Mouse (Mus musculus) c-Kit-positive CD71-positive TER-119-negative erythroid progenitor cells, embryonic 14.5 days (primary cell): ENCODE measurements around the gene Tspan11.

Experiments used
- DNase-seq: peaks from one replicate; pipeline ENCODE4 v3.0.0-alpha.2; 2013; ENCODE audit warnings: low read depth

The Tspan11 gene

DNA sequence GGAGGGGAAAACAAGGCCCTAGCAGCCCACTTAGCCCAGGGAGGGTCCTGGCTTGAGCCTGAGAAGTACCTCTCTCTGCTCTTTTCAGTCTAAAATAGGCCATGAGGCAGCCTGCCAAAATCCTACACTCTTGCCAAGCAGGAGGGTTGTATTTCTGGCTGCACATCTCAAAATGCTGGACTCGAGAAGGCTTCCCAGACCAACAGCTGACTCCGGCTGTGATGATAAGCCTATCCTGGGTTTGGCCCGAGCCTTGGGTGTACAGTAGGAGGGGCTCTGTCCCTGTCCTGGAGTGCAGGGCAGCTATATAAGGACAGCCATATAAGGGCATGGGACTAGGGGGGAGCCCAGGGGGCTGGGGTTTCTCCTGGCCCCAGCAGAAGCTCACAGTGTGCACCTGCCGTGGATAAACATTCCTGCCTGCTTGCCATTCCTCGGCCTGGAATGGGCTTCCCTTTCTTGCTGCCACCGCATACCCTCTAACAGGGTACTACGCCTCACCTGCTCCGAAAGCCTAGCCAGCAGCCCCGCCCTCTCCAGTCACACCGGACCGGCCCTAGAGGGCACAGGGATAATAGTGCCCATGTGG is 102.3 kb downstream of the Tspan11 start:
- no peak for DNase-seq

DNA sequence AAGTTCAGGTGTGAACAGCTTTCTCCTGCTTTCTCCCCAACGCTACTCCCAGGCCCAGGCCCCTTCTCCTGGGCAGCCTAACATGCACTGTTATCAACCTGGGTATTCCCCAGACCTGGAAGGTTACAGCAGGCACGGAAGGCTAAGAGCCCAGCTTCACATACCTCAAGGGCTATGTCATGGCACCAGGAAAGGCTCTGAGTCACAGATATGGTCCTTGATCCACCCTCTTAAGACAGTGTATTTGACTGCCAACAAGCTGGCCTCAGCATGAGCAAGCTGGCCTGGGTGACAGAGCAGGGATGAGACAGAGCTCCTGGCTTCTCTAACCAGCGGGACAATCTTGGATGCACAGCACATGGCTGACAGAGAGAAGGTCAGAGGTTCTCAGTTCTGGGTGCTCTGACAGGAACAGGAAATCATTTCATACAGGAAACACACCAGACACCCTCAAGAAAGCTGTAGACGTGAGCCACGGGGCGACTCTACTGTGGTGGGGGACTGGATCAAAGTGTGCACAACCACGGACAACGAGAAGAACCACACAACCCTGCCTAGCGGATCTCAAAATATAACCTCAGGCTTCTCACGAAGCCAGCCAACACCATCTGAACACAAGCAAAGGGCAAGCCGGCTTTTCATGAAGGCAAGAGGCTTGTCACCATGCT is 104.3 kb downstream of the Tspan11 start:
- DNase-seq: no peak

DNA sequence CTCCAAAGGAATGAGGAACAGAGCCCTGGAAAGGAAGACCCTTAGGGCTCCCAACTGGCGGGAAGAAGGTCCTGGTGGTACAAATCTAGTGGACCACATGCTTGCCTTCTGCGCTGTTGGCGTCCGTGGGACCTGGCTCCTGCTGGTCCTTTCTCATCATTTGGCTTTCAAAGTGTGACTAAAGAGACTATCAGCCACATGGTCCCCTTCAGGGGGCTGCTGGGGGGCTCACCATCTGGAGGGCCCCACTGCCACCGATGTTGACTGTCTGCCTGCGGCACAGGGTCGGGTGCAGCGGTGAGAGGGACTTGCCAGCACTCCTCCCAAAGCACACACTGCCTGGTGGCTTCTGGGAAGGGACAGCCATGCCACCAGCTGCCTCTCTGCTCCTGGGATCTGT is 105.6 kb downstream of the Tspan11 start:
- DNase-seq: no peak

DNA sequence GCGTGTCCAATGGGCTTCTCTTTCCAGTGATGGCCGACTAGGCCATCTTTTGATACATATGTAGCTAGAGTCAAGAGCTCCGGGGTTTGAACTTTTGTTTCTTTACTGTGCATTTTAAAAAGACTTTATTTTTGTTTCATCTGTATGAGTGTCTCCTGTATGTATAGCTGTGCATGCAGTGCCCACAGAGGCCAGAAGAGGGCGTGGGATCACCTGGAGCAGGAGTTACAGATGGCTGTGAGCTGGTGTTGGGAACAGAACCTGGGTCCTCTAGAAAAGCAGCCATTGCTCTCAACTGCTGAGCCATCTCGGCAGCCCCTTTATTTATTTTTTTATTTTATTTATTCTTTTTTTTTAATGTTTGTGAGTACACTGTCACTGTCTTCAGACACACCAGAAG is 109.5 kb downstream of the Tspan11 start:
- DNase-seq: no peak

DNA sequence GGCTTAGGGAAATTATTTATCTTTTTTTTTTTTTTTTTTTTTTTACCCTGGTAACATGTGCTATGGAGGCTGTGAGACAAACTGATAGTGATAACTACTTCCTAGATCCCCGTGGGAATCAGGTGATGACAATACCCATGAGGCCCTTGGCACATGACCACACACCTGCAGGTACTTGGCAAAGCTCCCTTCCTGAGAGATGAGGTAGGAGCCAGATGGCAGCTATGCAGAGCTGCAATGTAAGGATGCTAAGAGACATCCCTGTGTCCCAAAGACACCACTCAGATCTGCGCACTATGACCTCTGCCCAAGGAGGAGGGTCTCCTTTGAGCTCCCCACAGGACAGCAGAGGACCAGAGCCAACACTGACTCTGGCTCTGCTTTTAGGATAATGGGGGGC is 111.7 kb downstream of the Tspan11 start:
- no peak for DNase-seq

DNA sequence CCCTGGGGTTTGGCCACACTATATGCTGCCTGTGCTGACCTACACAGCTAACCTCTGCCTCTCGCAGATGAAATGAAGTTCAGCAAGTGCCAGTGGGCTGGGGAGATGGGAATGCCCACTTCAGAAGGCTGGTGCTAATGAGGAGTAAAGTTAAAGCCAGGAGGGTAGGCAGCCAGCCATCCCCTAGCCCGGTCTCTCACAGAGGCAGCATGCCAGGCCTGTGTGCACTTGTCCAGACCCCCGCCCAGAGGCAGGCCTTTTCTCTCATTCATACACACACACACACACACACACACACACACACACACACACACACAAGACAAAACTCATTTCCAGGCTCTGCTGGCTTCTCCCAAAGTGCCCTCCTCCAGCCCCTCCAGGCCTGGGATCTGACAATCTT is 113.4 kb downstream of the Tspan11 start:
- no peak for DNase-seq

DNA sequence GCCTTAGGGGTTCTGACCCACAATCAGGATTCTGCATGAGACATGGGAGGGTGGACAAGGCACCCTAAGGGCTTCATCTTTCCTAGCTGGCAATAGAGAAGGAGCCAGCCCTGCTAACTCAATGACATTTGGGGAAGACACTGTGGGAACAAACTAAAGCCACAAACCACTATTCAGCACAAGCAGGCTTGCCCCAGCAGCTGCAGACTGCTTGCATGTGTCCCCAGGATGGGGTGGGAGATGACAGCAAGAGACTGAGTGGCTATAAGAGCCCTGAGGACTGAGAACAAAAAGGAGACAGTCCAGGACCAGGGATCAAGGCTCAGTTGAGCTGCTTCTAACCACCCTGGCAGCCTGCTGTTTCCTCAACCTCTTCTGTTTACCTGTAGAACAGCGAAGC is 114.2 kb downstream of the Tspan11 start:
- DNase-seq: no peak

DNA sequence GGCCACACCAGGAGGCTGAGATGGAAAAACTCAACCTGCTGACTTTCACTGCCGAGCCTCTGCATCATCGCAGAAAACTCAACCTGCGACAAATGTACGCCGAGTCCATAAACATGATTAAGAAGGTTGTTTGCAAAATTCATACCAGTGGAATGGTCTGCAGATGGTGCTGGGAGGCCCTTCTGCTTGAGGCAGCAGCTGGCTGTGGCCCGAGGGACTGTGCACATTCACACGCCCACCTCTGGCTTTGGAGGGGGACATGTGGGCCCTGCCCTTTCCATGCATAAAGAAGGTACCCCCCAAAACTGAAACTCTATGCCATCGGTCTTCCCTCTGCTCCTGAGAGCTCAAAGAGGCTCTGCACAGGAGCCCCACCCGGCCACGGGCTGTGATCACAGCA is 114.7 kb downstream of the Tspan11 start:
- DNase-seq: no peak

DNA sequence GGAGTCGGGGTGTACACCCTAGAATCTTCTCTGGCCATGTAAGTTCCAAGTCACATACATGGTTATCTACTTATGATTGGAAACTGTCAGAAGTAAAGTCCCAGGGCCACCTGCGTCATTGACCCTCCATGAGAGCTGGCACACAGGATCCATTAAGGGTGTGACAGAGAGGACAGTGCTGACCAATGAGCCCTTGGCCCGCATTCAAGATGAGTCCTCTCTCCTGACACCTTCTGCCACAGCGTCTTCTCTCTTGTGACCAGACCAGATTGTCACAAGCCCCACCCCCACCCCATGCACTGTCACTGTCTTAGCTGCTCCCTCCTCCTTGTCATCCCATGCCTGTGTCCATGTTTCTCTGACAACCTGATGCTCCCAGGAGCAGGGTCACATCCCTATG is 115.3 kb downstream of the Tspan11 start:
- no peak for DNase-seq

DNA sequence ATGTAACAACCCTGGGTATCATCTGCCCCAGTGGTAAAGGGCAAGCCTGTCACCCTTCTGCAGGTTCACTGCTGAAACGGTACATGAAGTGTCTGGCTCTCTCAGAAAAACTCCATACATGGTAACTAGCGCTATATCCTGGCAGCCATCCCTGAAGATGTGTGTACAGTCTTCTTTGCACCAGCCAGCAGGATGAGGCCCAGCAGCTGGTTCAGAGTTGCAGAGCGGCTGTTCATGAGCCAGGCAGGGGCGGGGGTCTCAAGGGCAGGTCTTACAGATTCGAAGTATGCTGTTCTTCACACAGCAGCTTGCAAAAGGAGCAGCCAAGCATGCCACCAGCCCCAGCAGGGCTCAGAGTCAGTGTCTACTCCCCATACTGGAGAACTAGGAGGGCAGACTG is 116.2 kb downstream of the Tspan11 start:
- DNase-seq: no peak
